Mouse (Mus musculus) adipose tissue, adult 10 weeks (tissue): Measurements from ENCODE around the gene Tpbpa. TPM values are rescaled to one million over a fixed set of nuclear protein-coding genes. Genes with fewer than 3 reads are reported as not detected.

Experiments
- polyA plus RNA-seq: library from polyadenylated mRNA; stranded (reverse); fragments of 350-450 nt; fragmentation: Illumina TruSeq; extraction: RNeasy Lipid Tissue Mini Kit (QIAGEN cat#74804); gene quantifications from one replicate; pipeline ENCODE4 v1.2.3, GENCODE M21; 2014; ENCODE audit warnings: low read depth, low replicate concordance

The Tpbpa gene
- not detected for polyA plus RNA-seq

GRCm38 (mm10) chr13:60941884-60942283 is at the start of gene Tpbpa:
Gene Tpbpa (minus strand): TSS chr13:60941984.

GRCm38 (mm10) chr13:60936500-60936901 is 5.3 kb downstream of the Tpbpa start, which contains the start of the genes Gm49391 and Ctla2a:
Gene Gm49391 (minus strand): TSS chr13:60936571.
Gene Ctla2a (minus strand): TSS chr13:60936625.

GRCm38 (mm10) chr13:60935490-60935889 is 6.3 kb downstream of the Tpbpa start, which contains the start of gene Gm49393:
Gene Gm49393 (minus strand): TSS chr13:60935590.

GRCm38 (mm10) chr13:60904780-60905179 is 37.0 kb downstream of the Tpbpa start, which contains the start of gene Tpbpb:
Gene Tpbpb (minus strand): TSS chr13:60904880.

GRCm38 (mm10) chr13:60897328-60897727 is 44.5 kb downstream of the Tpbpa start, which contains the start of gene Ctla2b:
Gene Ctla2b (minus strand): TSS chr13:60897447.

GRCm38 (mm10) chr13:60896794-60897193 is 45.0 kb downstream of the Tpbpa start, which contains the start of gene Gm49392:
Gene Gm49392 (minus strand): TSS chr13:60896894.

Other genes starting within 250 kb of the Tpbpa start
- gene BC051665, start 155.6 kb downstream of the Tpbpa start, polyA plus RNA-seq, result not detected
- not detected for gene Ctsll3, start 139.1 kb downstream of the Tpbpa start, polyA plus RNA-seq
- gene 4930486L24Rik, start 77.5 kb downstream of the Tpbpa start, polyA plus RNA-seq, result 2.1 TPM
- gene Gm49392, start 45.1 kb downstream of the Tpbpa start, polyA plus RNA-seq, result not detected
- 9.9 TPM for gene Ctla2b, start 44.5 kb downstream of the Tpbpa start, polyA plus RNA-seq
- not detected for gene Tpbpb, start 37.1 kb downstream of the Tpbpa start, polyA plus RNA-seq
- gene Gm49393, start 6.4 kb downstream of the Tpbpa start, polyA plus RNA-seq, result 0.82 TPM
- gene Gm49391, start 5.4 kb downstream of the Tpbpa start, polyA plus RNA-seq, result 2.6 TPM
- gene Ctla2a, start 5.4 kb downstream of the Tpbpa start, polyA plus RNA-seq, result 38.0 TPM
- not detected for gene Ctsj, start 64.0 kb upstream of the Tpbpa start, polyA plus RNA-seq
- not detected for gene Ctsq, start 98.6 kb upstream of the Tpbpa start, polyA plus RNA-seq
- not detected for gene Ctsr, start 222.3 kb upstream of the Tpbpa start, polyA plus RNA-seq